Comparison of ENCODE assay signal across 21 mouse cellular contexts in genomic region chr9:23150338-23150737, GRCm38 (mm10).
A peak's percentile ranks its signal among the peaks of the same experiment; 100 is the strongest.
DNase-seq lines count a peak whose midpoint lies in the region; ATAC-seq and TF ChIP-seq lines count a peak whose summit lies in the region.
"Had no signal": no experiment of that assay in that cellular context is flagged by ENCODE, and none has a peak within 500 bp of the region (broad histone marks: within the 10 kb centered on the region; RNA-seq: fewer than 3 reads in every experiment).

No protein-coding gene starts in this region.

- no peak for TF ChIP-seq CTCF in embryonic fibroblast, embryonic 13.5 days (IDR thresholded peaks at IDR 0.05; ENCODE audit: borderline replicate concordance, insufficient read depth, low read length)

- no peak overlapping the region for H3K4me2 ChIP-seq in kidney, embryonic 15.5 days
- no peak overlapping the region for H3K4me2 ChIP-seq in intestine, embryonic 15.5 days (replicated peaks)
- no peak overlapping the region for H3K4me2 ChIP-seq in forebrain, embryonic 16.5 days (ENCODE audit: low read length)
- H3K4me2 ChIP-seq in midbrain, embryonic 11.5 days = no peak overlapping the region
- H3K4me2 ChIP-seq: embryonic facial prominence, embryonic 12.5 days; forebrain, embryonic 12.5 days had no signal

- no peak for TF ChIP-seq POLR2A in embryonic fibroblast, embryonic 13.5 days (IDR thresholded peaks at IDR 0.05; ENCODE audit: low read depth, low read length)

- WGBS in kidney, embryonic 15.5 days = 92% methylated on average over 6 of the region's 6 CpGs
- 69% methylated on average over 6 of the region's 6 CpGs for WGBS in intestine, embryonic 15.5 days
- 91% methylated on average over 6 of the region's 6 CpGs for WGBS in forebrain, embryonic 16.5 days
- WGBS in midbrain, embryonic 11.5 days = 90% methylated on average over 6 of the region's 6 CpGs

- H3K27ac ChIP-seq in kidney, embryonic 15.5 days = no peak overlapping the region
- peak overlapping the region; percentile 58; the same call in 1 of the 2 replicates for H3K27ac ChIP-seq in embryonic fibroblast, embryonic 13.5 days (ENCODE audit: insufficient read depth, low read length)
- no peak overlapping the region for H3K27ac ChIP-seq in intestine, embryonic 15.5 days
- no peak overlapping the region for H3K27ac ChIP-seq in forebrain, embryonic 16.5 days (ENCODE audit: low read length)
- no peak overlapping the region for H3K27ac ChIP-seq in midbrain, embryonic 11.5 days (ENCODE audit: low read depth, low read length)
- H3K27ac ChIP-seq: embryonic facial prominence, embryonic 10.5 days; embryonic facial prominence, embryonic 12.5 days; forebrain, embryonic 10.5 days; forebrain, embryonic 12.5 days had no signal

- H3K4me3 ChIP-seq in kidney, embryonic 15.5 days (replicated peaks) = no peak overlapping the region
- H3K4me3 ChIP-seq in embryonic fibroblast, embryonic 13.5 days (ENCODE audit: insufficient read depth, low read length) = no peak overlapping the region
- H3K4me3 ChIP-seq in intestine, embryonic 15.5 days (replicated peaks) = no peak overlapping the region
- H3K4me3 ChIP-seq in forebrain, embryonic 16.5 days (replicated peaks; ENCODE audit: low read length) = no peak overlapping the region
- H3K4me3 ChIP-seq in midbrain, embryonic 11.5 days (ENCODE audit: low read depth, low read length) = no peak overlapping the region
- H3K4me3 ChIP-seq: embryonic facial prominence, embryonic 10.5 days; embryonic facial prominence, embryonic 12.5 days; erythroblast, embryonic 14.5 days; forebrain, embryonic 10.5 days; forebrain, embryonic 12.5 days had no signal

- no peak for DNase-seq in kidney, postnatal 25 days
- no peak for DNase-seq in midbrain, embryonic 11.5 days (ENCODE audit: low spot score, missing footprints)
- DNase-seq: adrenal gland, adult 8-10 months; adrenal gland, postnatal 14 days; adrenal gland, postnatal 36 days; cerebellum, adult 11-12 months; cerebellum, adult 2 months; cerebellum, adult 9-10 months; cerebellum, postnatal 10 days; cerebellum, postnatal 25 days; forebrain, postnatal 0 days had no signal

- no peaks in the 10 kb centered on the region for H3K9me3 ChIP-seq in kidney, embryonic 15.5 days (replicated peaks)
- no peaks in the 10 kb centered on the region for H3K9me3 ChIP-seq in intestine, embryonic 15.5 days
- no peaks in the 10 kb centered on the region for H3K9me3 ChIP-seq in forebrain, embryonic 16.5 days (ENCODE audit: control insufficient read depth, low read length)
- H3K9me3 ChIP-seq in midbrain, embryonic 11.5 days (ENCODE audit: control insufficient read depth, low read length) = no peaks in the 10 kb centered on the region
- H3K9me3 ChIP-seq: embryonic facial prominence, embryonic 10.5 days; embryonic facial prominence, embryonic 12.5 days; forebrain, embryonic 10.5 days; forebrain, embryonic 12.5 days had no signal

- 0 out of 2 replicates have a peak, but pooled peaks cover 3% of the 10 kb centered on the region for H3K4me1 ChIP-seq in kidney, embryonic 15.5 days
- no peaks in the 10 kb centered on the region for H3K4me1 ChIP-seq in embryonic fibroblast, embryonic 13.5 days (ENCODE audit: control insufficient read depth, insufficient read depth, low read length)
- no peaks in the 10 kb centered on the region for H3K4me1 ChIP-seq in intestine, embryonic 15.5 days (replicated peaks)
- H3K4me1 ChIP-seq in forebrain, embryonic 16.5 days (replicated peaks; ENCODE audit: control insufficient read depth, insufficient read depth, low read length) = no peaks in the 10 kb centered on the region
- no peaks in the 10 kb centered on the region for H3K4me1 ChIP-seq in midbrain, embryonic 11.5 days (ENCODE audit: control insufficient read depth, insufficient read depth, low read length)
- H3K4me1 ChIP-seq: embryonic facial prominence, embryonic 10.5 days; embryonic facial prominence, embryonic 12.5 days; forebrain, embryonic 10.5 days; forebrain, embryonic 12.5 days had no signal

- no peaks in the 10 kb centered on the region; the same call in 1 of the 2 replicates for H3K27me3 ChIP-seq in kidney, embryonic 15.5 days
- H3K27me3 ChIP-seq in intestine, embryonic 15.5 days (replicated peaks) = no peaks in the 10 kb centered on the region
- no peaks in the 10 kb centered on the region for H3K27me3 ChIP-seq in forebrain, embryonic 16.5 days (replicated peaks; ENCODE audit: control insufficient read depth, insufficient read depth, low read length)
- H3K27me3 ChIP-seq in midbrain, embryonic 11.5 days (ENCODE audit: control insufficient read depth, insufficient read depth, low read length) = no peaks in the 10 kb centered on the region
- H3K27me3 ChIP-seq: embryonic facial prominence, embryonic 12.5 days; forebrain, embryonic 12.5 days had no signal

- ATAC-seq in kidney, embryonic 15.5 days (replicated peaks; ENCODE audit: low FRiP score) = 0 out of 2 replicates have a peak, but pooled peaks have one; percentile 4
- ATAC-seq in intestine, embryonic 15.5 days = peak; percentile 72
- ATAC-seq in forebrain, embryonic 16.5 days = no peak
- no peak for ATAC-seq in midbrain, embryonic 11.5 days (ENCODE audit: low FRiP score)
- ATAC-seq: forebrain, embryonic 14.5 days; forebrain, postnatal 0 days had no signal

- H3K36me3 ChIP-seq in kidney, embryonic 15.5 days = no peaks in the 10 kb centered on the region
- no peaks in the 10 kb centered on the region for H3K36me3 ChIP-seq in intestine, embryonic 15.5 days
- no peaks in the 10 kb centered on the region for H3K36me3 ChIP-seq in forebrain, embryonic 16.5 days (ENCODE audit: control insufficient read depth, insufficient read depth)
- no peaks in the 10 kb centered on the region for H3K36me3 ChIP-seq in midbrain, embryonic 11.5 days (ENCODE audit: control insufficient read depth, insufficient read depth, low read length)
- H3K36me3 ChIP-seq: embryonic facial prominence, embryonic 10.5 days; embryonic facial prominence, embryonic 12.5 days; forebrain, embryonic 10.5 days; forebrain, embryonic 12.5 days had no signal

- H3K9ac ChIP-seq in kidney, embryonic 15.5 days = no peak overlapping the region
- H3K9ac ChIP-seq in intestine, embryonic 15.5 days = no peak overlapping the region
- H3K9ac ChIP-seq in forebrain, embryonic 16.5 days (replicated peaks; ENCODE audit: low read depth, low read length) = no peak overlapping the region
- H3K9ac ChIP-seq in midbrain, embryonic 11.5 days (ENCODE audit: low read length) = no peak overlapping the region
- H3K9ac ChIP-seq: embryonic facial prominence, embryonic 12.5 days; forebrain, embryonic 12.5 days; forebrain, postnatal 0 days had no signal

Comparison
In these comparisons a context has a peak if more than half of its experiments do, and no peak if none do; other contexts are left out.
1. ATAC-seq: peak in kidney, embryonic 15.5 days (single experiment) and intestine, embryonic 15.5 days (single experiment); none in forebrain, embryonic 16.5 days (single experiment) and midbrain, embryonic 11.5 days (single experiment).